Mouse (Mus musculus): Measurements from ENCODE around the gene Srgap2.

Srgap2 gene

GRCm38 (mm10) chr1:131460914-131461530, 66.1 kb downstream of the Srgap2 start:
- WGBS, result 47% methylated on average over 1 of the region's 1 CpGs

GRCm38 (mm10) chr1:131455355-131455890, 71.7 kb downstream of the Srgap2 start:
- WGBS, result 70% methylated on average over 3 of the region's 3 CpGs

- 79% methylated on average over 2 of the region's 2 CpGs for WGBS
Measured at GRCm38 (mm10) chr1:131454386-131454785, 72.8 kb downstream of the Srgap2 start.

GRCm38 (mm10) chr1:131453335-131453734, 73.8 kb downstream of the Srgap2 start:
- WGBS, result 35% methylated on average over 1 of the region's 1 CpGs

GRCm38 (mm10) chr1:131448373-131448772, 78.8 kb downstream of the Srgap2 start:
- WGBS, result 59% methylated on average over 5 of the region's 5 CpGs

GRCm38 (mm10) chr1:131447333-131447732, 79.8 kb downstream of the Srgap2 start:
- 98% methylated on average over 3 of the region's 3 CpGs for WGBS

- 86% methylated on average over 4 of the region's 4 CpGs for WGBS
Measured at GRCm38 (mm10) chr1:131446577-131446976, 80.6 kb downstream of the Srgap2 start.

GRCm38 (mm10) chr1:131438556-131438955, 88.6 kb downstream of the Srgap2 start:
- WGBS, result 73% methylated on average over 11 of the region's 11 CpGs

- WGBS, result 79% methylated on average over 7 of the region's 7 CpGs
Measured at GRCm38 (mm10) chr1:131436609-131437008, 90.5 kb downstream of the Srgap2 start.

- WGBS, result 20% methylated on average over 5 of the region's 5 CpGs
Measured at GRCm38 (mm10) chr1:131431456-131432246, 95.5 kb downstream of the Srgap2 start.

- WGBS, result 36% methylated on average over 5 of the region's 5 CpGs
Measured at GRCm38 (mm10) chr1:131427140-131427821, 99.9 kb downstream of the Srgap2 start.

GRCm38 (mm10) chr1:131423061-131423460, 104.1 kb downstream of the Srgap2 start:
- WGBS, result 78% methylated on average over 3 of the region's 3 CpGs

GRCm38 (mm10) chr1:131420660-131421059, 106.5 kb downstream of the Srgap2 start:
- 56% methylated on average over 4 of the region's 4 CpGs for WGBS

- 39% methylated on average over 3 of the region's 3 CpGs for WGBS
Measured at GRCm38 (mm10) chr1:131419307-131419706, 107.8 kb downstream of the Srgap2 start.

- WGBS, result 32% methylated on average over 5 of the region's 5 CpGs
Measured at GRCm38 (mm10) chr1:131417821-131418660, 109.1 kb downstream of the Srgap2 start.

GRCm38 (mm10) chr1:131417059-131417750, 109.9 kb downstream of the Srgap2 start:
- WGBS, result 42% methylated on average over 5 of the region's 5 CpGs

GRCm38 (mm10) chr1:131403567-131403966, 123.6 kb downstream of the Srgap2 start:
- 73% methylated on average over 3 of the region's 3 CpGs for WGBS

- 51% methylated on average over 3 of the region's 3 CpGs for WGBS
Measured at GRCm38 (mm10) chr1:131400844-131401243, 126.3 kb downstream of the Srgap2 start.

- 18% methylated on average over 3 of the region's 3 CpGs for WGBS
Measured at GRCm38 (mm10) chr1:131384406-131384805, 142.7 kb downstream of the Srgap2 start.

- 88% methylated on average over 2 of the region's 2 CpGs for WGBS
Measured at GRCm38 (mm10) chr1:131382184-131382583, 145.0 kb downstream of the Srgap2 start.

- 37% methylated on average over 1 of the region's 1 CpGs for WGBS
Measured at GRCm38 (mm10) chr1:131380254-131380653, 146.9 kb downstream of the Srgap2 start.
